Mouse (Mus musculus) limb, embryonic 11.5 days (tissue): ENCODE data around the gene Hrc. TPM values are rescaled to one million over a fixed set of nuclear protein-coding genes. Genes with fewer than 3 reads are reported as not detected.

ENCODE experiments used
- ATAC-seq: fragments of 200-750 bp; cut with Nextera tagmentation; 2 replicates; pipeline ENCODE4 v1.8.0; 2017; ENCODE audit warnings: low read depth; ENCODE audit not compliant: insufficient number of reproducible peaks, low FRiP score, low TSS enrichment
- DNase-seq: peaks from one replicate; pipeline ENCODE4 v3.0.0-alpha.2; 2015; ENCODE audit warnings: low spot score
- H3K27ac ChIP-seq: fragments of 300-500 bp; sonication (generic); replicated peaks from 2 replicates; pipeline ENCODE4 v1.5.1; 2014; ENCODE audit warnings: low read depth, mild to moderate bottlenecking, low read length
- H3K27me3 ChIP-seq: fragments of 300-500 bp; sonication (generic); 2 replicates; pipeline ENCODE4 v1.6.1; 2014; ENCODE audit warnings: mild to moderate bottlenecking, low read length, mixed read lengths; ENCODE audit not compliant: control insufficient read depth, insufficient read depth
- H3K36me3 ChIP-seq: fragments of 300-500 bp; sonication (generic); 2 replicates; pipeline ENCODE4 v1.6.1; 2014; ENCODE audit warnings: mild to moderate bottlenecking, low read length, moderate library complexity, mixed read lengths; ENCODE audit not compliant: control insufficient read depth, insufficient read depth
- H3K4me1 ChIP-seq: fragments of 300-500 bp; sonication (generic); 2 replicates; pipeline ENCODE4 v1.6.1; 2014; ENCODE audit warnings: low read length, mixed read lengths; ENCODE audit not compliant: control insufficient read depth, insufficient read depth
- H3K4me2 ChIP-seq: fragments of 300-500 bp; sonication (generic); 2 replicates; pipeline ENCODE4 v1.6.1; 2014; ENCODE audit warnings: low read depth, mild to moderate bottlenecking, moderate library complexity; ENCODE audit not compliant: severe bottlenecking
- H3K4me3 ChIP-seq: fragments of 300-500 bp; sonication (generic); 2 replicates; pipeline ENCODE4 v1.5.1; 2014; ENCODE audit warnings: low read depth, low read length
- H3K9ac ChIP-seq: fragments of 300-500 bp; sonication (generic); 2 replicates; pipeline ENCODE4 v1.6.1; 2014; ENCODE audit warnings: mild to moderate bottlenecking, low read length
- H3K9me3 ChIP-seq: fragments of 300-500 bp; sonication (generic); 2 replicates; pipeline ENCODE4 v1.6.1; 2016; ENCODE audit warnings: low read length; ENCODE audit not compliant: control insufficient read depth
- WGBS: fragments of 180-500 bp; shearing (Covaris S2); extraction: QIAGEN DNeasy Blood & Tissue Kit; methylation state at CpG from one replicate; pipeline ENCODE4 v1.1.7; 2014; 5-methylcytosine and 5-hydroxymethylcytosine counted together
- polyA plus RNA-seq: library from polyadenylated mRNA; unstranded; fragments of >200 nt; fragmentation: Nextera tagmentation; extraction: Ambion mirVana; gene quantifications from 2 replicates; pipeline ENCODE4 v1.2.1, GENCODE M21; 2014

Gene Hrc
- polyA plus RNA-seq, 1 experiment from 2014 or later: 0.83 TPM

DNA sequence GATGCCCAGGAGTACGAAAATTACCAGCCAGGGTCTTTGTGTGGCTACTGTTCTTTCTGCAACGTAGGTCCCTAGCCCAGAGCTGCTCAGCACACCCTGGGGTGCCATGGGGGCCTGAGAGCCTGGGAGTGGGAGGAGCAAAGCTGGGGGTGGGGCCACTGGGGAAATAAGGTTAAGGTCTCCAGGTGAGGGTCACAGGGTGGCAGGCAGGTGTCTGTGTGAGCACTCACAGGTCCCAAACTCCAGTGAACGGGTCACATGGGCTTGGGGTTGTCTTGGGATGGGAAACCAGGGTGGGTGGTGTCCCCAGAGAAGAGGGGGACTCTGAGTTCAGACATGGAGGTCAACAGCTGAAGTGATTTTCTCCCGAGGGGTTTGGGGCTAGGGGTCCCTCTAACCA is 2.4 kb downstream of the Hrc start:
- DNase-seq (no peak), ATAC-seq (no peak)
- H3K4me3 ChIP-seq: no peak overlapping the region
- WGBS: 12% methylated on average over 4 of the region's 4 CpGs
- H3K4me2 ChIP-seq: no peak overlapping the region; the same call in none of the 2 replicates
- H3K9ac ChIP-seq: no peak overlapping the region
- no peak overlapping the region for H3K27ac ChIP-seq
- H3K4me1 ChIP-seq: peaks cover 40% of the 10 kb centered on the region
- H3K27me3 ChIP-seq: peaks cover 2% of the 10 kb centered on the region; the same call in 1 of the 2 replicates
- no peaks in the 10 kb centered on the region for H3K9me3 ChIP-seq
- no peaks in the 10 kb centered on the region for H3K36me3 ChIP-seq

GRCm38 (mm10) chr7:45338161-45338911 is 3.2 kb downstream of the Hrc start:
- H3K36me3 ChIP-seq: no peaks in the 10 kb centered on the region
- peak overlapping the region; percentile 93 for H3K4me2 ChIP-seq
- no peak for ATAC-seq
- no peak overlapping the region; the same call in 1 of the 2 replicates for H3K9ac ChIP-seq
- H3K27me3 ChIP-seq: peaks cover 2% of the 10 kb centered on the region; the same call in 1 of the 2 replicates
- WGBS: 3% methylated on average over 14 of the region's 14 CpGs
- H3K4me1 ChIP-seq: peaks cover 40% of the 10 kb centered on the region
- 0 out of 2 replicates have a peak overlapping the region, but pooled peaks have one; percentile 14 for H3K27ac ChIP-seq
- no peaks in the 10 kb centered on the region for H3K9me3 ChIP-seq
- 0 out of 2 replicates have a peak overlapping the region, but pooled peaks have one; percentile 52 for H3K4me3 ChIP-seq
- DNase-seq: peak; percentile 58

DNA sequence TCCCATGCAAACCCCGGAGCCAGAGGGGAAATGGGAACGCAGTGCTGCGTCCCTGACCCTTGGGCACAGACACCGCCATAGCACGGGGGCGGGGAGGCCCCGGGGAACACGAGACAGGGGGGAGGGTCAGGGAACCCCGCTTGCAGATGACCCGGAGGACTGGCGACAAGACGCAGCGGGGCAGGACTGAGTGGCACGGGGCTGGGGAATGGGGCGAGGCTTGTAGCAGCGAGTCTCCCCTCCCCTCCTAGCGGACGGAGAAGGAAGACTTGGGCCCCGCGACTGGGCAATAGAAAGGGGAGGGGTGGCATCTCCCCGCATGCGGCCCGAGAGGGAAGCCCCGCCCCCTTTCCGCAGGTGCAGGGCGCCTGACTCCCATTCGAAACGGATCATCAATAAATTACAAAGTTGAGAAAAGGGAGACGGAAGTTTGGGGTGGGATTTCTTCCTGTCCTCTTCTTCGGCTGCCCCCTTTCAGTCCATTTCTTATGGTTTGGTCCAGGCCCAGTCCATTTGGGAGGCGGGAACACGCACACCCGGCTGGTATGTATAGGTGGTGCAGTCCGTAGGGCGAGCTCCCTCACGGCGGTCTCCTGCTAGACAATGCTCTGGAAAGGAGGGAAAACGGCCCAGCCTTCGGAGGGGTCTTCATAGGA is 4.4 kb downstream of the Hrc start:
- 0 out of 2 replicates have a peak, but pooled peaks cover 2% of the 10 kb centered on the region for H3K27me3 ChIP-seq
- peak overlapping the region; percentile 93 for H3K4me2 ChIP-seq
- DNase-seq: peak; percentile 88
- ATAC-seq: peak; percentile 76
- peaks cover 37% of the 10 kb centered on the region for H3K4me1 ChIP-seq
- peak overlapping the region; percentile 52 for H3K4me3 ChIP-seq
- H3K9ac ChIP-seq: peak overlapping the region; percentile 68
- 0% methylated on average over 37 of the region's 39 CpGs for WGBS
- 0 out of 2 replicates have a peak overlapping the region, but pooled peaks have one; percentile 21 for H3K27ac ChIP-seq
- H3K36me3 ChIP-seq: no peaks in the 10 kb centered on the region
- H3K9me3 ChIP-seq: no peaks in the 10 kb centered on the region

GRCm38 (mm10) chr7:45340066-45340442 is 5.0 kb downstream of the Hrc start:
- DNase-seq (no peak), ATAC-seq (no peak)
- H3K27ac ChIP-seq: no peak overlapping the region
- no peaks in the 10 kb centered on the region for H3K9me3 ChIP-seq
- WGBS: under 1% methylated on average over 11 of the region's 11 CpGs
- H3K36me3 ChIP-seq: no peaks in the 10 kb centered on the region
- H3K4me2 ChIP-seq: peak overlapping the region; percentile 93
- peak overlapping the region; percentile 52 for H3K4me3 ChIP-seq
- 0 out of 2 replicates have a peak, but pooled peaks cover 2% of the 10 kb centered on the region for H3K27me3 ChIP-seq
- H3K4me1 ChIP-seq: peaks cover 31% of the 10 kb centered on the region
- peak overlapping the region; percentile 68 for H3K9ac ChIP-seq

GRCm38 (mm10) chr7:45340669-45341068 is 5.6 kb downstream of the Hrc start:
- no peak for ATAC-seq
- peaks cover 28% of the 10 kb centered on the region for H3K4me1 ChIP-seq
- peak overlapping the region; percentile 52 for H3K4me3 ChIP-seq
- DNase-seq: peak; percentile 77
- peak overlapping the region; percentile 93 for H3K4me2 ChIP-seq
- H3K27ac ChIP-seq: no peak overlapping the region
- no peaks in the 10 kb centered on the region for H3K36me3 ChIP-seq
- no peaks in the 10 kb centered on the region for H3K9me3 ChIP-seq
- H3K9ac ChIP-seq: peak overlapping the region; percentile 68; the same call in 1 of the 2 replicates
- WGBS: 2% methylated on average over 11 of the region's 11 CpGs
- 0 out of 2 replicates have a peak, but pooled peaks cover 2% of the 10 kb centered on the region for H3K27me3 ChIP-seq

DNA sequence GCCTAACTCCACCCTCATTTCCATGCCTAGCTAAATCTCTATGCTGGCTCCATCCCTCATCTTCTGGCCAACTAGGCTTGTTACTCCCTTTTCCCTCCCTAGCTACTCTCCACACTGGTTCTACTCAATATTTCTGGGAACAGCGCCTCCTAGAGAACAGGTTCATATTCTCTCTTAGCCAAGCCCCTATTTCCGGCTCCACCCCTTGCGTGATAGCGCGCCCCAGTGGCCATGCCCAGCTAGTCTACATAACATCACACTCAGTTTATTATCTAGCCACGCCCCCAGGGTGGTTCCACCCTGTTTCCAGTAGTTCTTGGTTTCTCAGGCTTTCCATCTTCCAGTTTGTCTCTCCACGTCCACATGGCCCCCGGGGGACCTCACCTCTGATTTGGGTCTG is 6.2 kb downstream of the Hrc start:
- ATAC-seq: no peak
- 4% methylated on average over 8 of the region's 8 CpGs for WGBS
- no peaks in the 10 kb centered on the region for H3K36me3 ChIP-seq
- H3K9me3 ChIP-seq: no peaks in the 10 kb centered on the region
- peaks cover 28% of the 10 kb centered on the region for H3K4me1 ChIP-seq
- DNase-seq: peak; percentile 80
- no peak overlapping the region for H3K27ac ChIP-seq
- H3K4me2 ChIP-seq: peak overlapping the region; percentile 93; the same call in 1 of the 2 replicates
- no peak overlapping the region for H3K9ac ChIP-seq
- H3K4me3 ChIP-seq: no peak overlapping the region
- H3K27me3 ChIP-seq: 0 out of 2 replicates have a peak, but pooled peaks cover 2% of the 10 kb centered on the region

- no peak for DNase-seq
- H3K36me3 ChIP-seq: no peaks in the 10 kb centered on the region
- H3K4me2 ChIP-seq: no peak overlapping the region
- no peak overlapping the region for H3K4me3 ChIP-seq
- WGBS: 92% methylated on average over 11 of the region's 11 CpGs
- no peak overlapping the region for H3K27ac ChIP-seq
- H3K9me3 ChIP-seq: no peaks in the 10 kb centered on the region
- H3K9ac ChIP-seq: no peak overlapping the region
- H3K27me3 ChIP-seq: 0 out of 2 replicates have a peak, but pooled peaks cover 2% of the 10 kb centered on the region
- ATAC-seq: no peak
- peaks cover 28% of the 10 kb centered on the region for H3K4me1 ChIP-seq
These were observed 7.0 kb downstream of the Hrc start for GRCm38 (mm10) chr7:45342081-45342480.

GRCm38 (mm10) chr7:45343543-45343942 is 8.5 kb downstream of the Hrc start:
- Histone ChIP-seq H3K27me3 (no peaks in the 10 kb centered on the region), H3K4me1 (peaks cover 23% of the 10 kb centered on the region), H3K4me2 (no peak overlapping the region), H3K9me3 (no peaks in the 10 kb centered on the region), H3K4me3 (no peak overlapping the region), H3K27ac (no peak overlapping the region), H3K36me3 (no peaks in the 10 kb centered on the region), H3K9ac (no peak overlapping the region)
- WGBS: 28% methylated on average over 13 of the region's 13 CpGs
- DNase-seq (no peak), ATAC-seq (no peak)
